Mouse (Mus musculus) CH12.LX (cell line): Measurements from ENCODE around the gene Adamts16.

ENCODE experiments used
- CHD1 ChIP-seq: IDR thresholded peaks from 2 replicates; pipeline ENCODE4 v1.6.1; 2012; ENCODE audit warnings: low read depth, low read length, improper control_type of control experiment, inconsistent platforms
- CTCF ChIP-seq, 2 experiments: IDR thresholded peaks in 1 of 2; conservative IDR thresholded peaks in 1 of 2; 2 replicates each; pipeline ENCODE4 v1.5.1; 2011 to 2012; ENCODE audit warnings: low read depth in 2 of 2, low read length in 2 of 2, improper control_type of control experiment in 1 of 2, inconsistent platforms in 1 of 2, mild to moderate bottlenecking in 1 of 2, moderate library complexity in 1 of 2
- E2F4 ChIP-seq: IDR thresholded peaks from 2 replicates; pipeline ENCODE4 v1.6.1; 2011; ENCODE audit warnings: low read depth, low read length, improper control_type of control experiment; ENCODE audit not compliant: insufficient replicate concordance
- GABPA ChIP-seq: IDR thresholded peaks from 2 replicates; pipeline ENCODE4 v1.6.1; 2012; ENCODE audit warnings: low read depth, low read length, improper control_type of control experiment, inconsistent platforms; ENCODE audit not compliant: insufficient replicate concordance
- JUN ChIP-seq: IDR thresholded peaks from 2 replicates; pipeline ENCODE4 v1.6.1; 2011; ENCODE audit warnings: low read depth, mild to moderate bottlenecking, low read length, improper control_type of control experiment, moderate library complexity; ENCODE audit not compliant: insufficient read depth
- MAX ChIP-seq: IDR thresholded peaks from 2 replicates; pipeline ENCODE4 v1.6.1; 2011; ENCODE audit warnings: low read length, improper control_type of control experiment
- MAZ ChIP-seq: IDR thresholded peaks from 2 replicates; pipeline ENCODE4 v1.6.1; 2012; ENCODE audit warnings: low read depth, mild to moderate bottlenecking, inconsistent platforms, low read length, improper control_type of control experiment, moderate library complexity
- MEF2A ChIP-seq: IDR thresholded peaks from 2 replicates; pipeline ENCODE4 v1.6.1; 2014; ENCODE audit warnings: low read depth, mild to moderate bottlenecking, inconsistent platforms, low read length, improper control_type of control experiment, borderline replicate concordance
- PAX5 ChIP-seq: IDR thresholded peaks from 2 replicates; pipeline ENCODE4 v1.6.1; 2012; ENCODE audit warnings: low read length, inconsistent platforms, mixed read lengths
- POLR2A ChIP-seq: IDR thresholded peaks from 2 replicates; pipeline ENCODE4 v1.6.1; 2011; ENCODE audit warnings: low read depth, mild to moderate bottlenecking, improper control_type of control experiment, low read length
- TBP ChIP-seq: conservative IDR thresholded peaks from 2 replicates; pipeline ENCODE4 v1.6.1; 2011; ENCODE audit warnings: low read depth, low read length, improper control_type of control experiment
- USF1 ChIP-seq: IDR thresholded peaks from 2 replicates; pipeline ENCODE4 v1.6.1; 2014; ENCODE audit warnings: low read depth, mild to moderate bottlenecking, inconsistent platforms, low read length, improper control_type of control experiment

DNA sequence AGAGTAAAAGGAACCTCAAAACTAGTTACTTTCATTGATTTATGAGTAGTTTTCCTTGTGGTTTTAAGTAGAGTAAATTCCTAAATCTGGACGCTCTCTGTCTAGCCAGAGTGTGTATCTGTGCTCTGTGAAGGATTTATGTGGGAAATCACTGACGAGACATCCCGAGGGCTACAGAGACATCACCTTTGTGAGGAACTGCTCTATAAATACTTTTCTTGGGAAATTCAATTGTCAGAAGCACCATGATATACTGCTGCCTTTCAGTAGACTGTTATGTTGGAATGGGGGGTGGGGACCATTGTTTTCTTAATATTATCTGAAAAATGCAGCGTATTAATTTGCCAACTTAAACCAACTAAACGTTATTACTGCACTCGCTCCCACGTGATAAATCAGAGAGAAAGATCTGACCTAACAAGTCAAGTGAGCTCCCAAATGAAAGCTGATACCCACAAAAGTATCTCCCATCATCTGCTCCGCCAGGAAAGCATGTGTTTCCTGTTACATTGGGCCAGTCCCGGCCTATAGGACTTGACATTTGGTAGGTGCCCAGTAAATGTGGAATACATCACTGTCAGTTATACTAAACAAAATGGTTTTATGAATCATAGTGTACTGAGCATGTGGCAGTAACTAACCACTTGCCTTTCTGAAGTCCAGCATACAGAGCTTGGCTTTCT, 62.6 kb downstream of the Adamts16 start:
- TF ChIP-seq CTCF (conservative IDR thresholded peaks at IDR 0.05 in 1 of 2, IDR thresholded peaks at IDR 0.05 in 1 of 2; ENCODE audit: low read depth in 2 of 2, low read length in 2 of 2) (no peak), MEF2A (no peak), JUN (no peak), POLR2A (no peak), GABPA (no peak), MAZ (no peak), USF1 (no peak), MAX (no peak), PAX5 (no peak), TBP (no peak), E2F4 (no peak), CHD1 (no peak)
